ENCODE assay signal across 9 mouse cellular contexts in the genomic region with DNA sequence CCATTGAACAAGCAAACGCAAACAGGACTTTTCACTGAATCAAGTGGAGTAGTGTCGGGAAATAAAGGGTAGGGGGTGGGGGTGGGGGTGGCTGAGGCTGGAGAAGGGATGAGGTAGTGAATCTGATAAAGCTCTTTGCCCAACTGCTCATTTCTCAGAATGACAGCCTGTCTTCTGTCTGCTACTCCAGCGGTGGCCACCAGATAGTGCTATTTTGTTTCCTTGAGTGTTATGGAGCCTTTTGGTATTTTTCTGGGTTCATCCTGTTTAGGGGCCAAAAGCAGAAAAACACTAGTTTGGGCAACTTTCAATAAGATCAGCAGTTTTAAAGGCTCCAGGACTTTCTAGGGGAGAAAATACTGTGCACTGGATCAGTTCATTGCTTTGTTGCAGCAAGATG. TPM values are rescaled to one million over a fixed set of nuclear protein-coding genes. Genes with fewer than 3 reads are reported as not detected.
DNase-seq lines count a peak whose midpoint lies in the region; ATAC-seq lines count a peak whose summit lies in the region.
"Had no signal": no experiment of that assay in that cellular context is flagged by ENCODE, and none has a peak within 500 bp of the region (broad histone marks: within the 10 kb centered on the region; RNA-seq: fewer than 3 reads in every experiment).

No protein-coding gene starts in this region.

- 12% methylated on average over 3 of the region's 3 CpGs for WGBS in intestine, embryonic 14.5 days
- WGBS in intestine, embryonic 16.5 days: 5% methylated on average over 3 of the region's 3 CpGs
- 7% methylated on average over 3 of the region's 3 CpGs for WGBS in hindbrain, embryonic 11.5 days

- H3K36me3 ChIP-seq in intestine, embryonic 14.5 days (ENCODE audit: control insufficient read depth, insufficient read depth, low read length): peaks cover 28% of the 10 kb centered on the region
- no peaks in the 10 kb centered on the region for H3K36me3 ChIP-seq in intestine, embryonic 16.5 days (ENCODE audit: control insufficient read depth, insufficient read depth, low read length)
- H3K36me3 ChIP-seq in hindbrain, embryonic 11.5 days (ENCODE audit: control insufficient read depth, insufficient read depth, low read length): peaks cover 6% of the 10 kb centered on the region; the same call in 1 of the 2 replicates

- no peaks in the 10 kb centered on the region for H3K27me3 ChIP-seq in intestine, embryonic 14.5 days (replicated peaks; ENCODE audit: control insufficient read depth, insufficient read depth, low read length)
- no peaks in the 10 kb centered on the region for H3K27me3 ChIP-seq in intestine, embryonic 16.5 days (replicated peaks; ENCODE audit: control insufficient read depth, insufficient read depth, low read length)
- H3K27me3 ChIP-seq in hindbrain, embryonic 11.5 days (ENCODE audit: control insufficient read depth, insufficient read depth, low read length): no peaks in the 10 kb centered on the region

- no peaks in the 10 kb centered on the region for H3K4me1 ChIP-seq in intestine, embryonic 14.5 days (replicated peaks; ENCODE audit: control insufficient read depth, insufficient read depth, low read length)
- peaks cover 3% of the 10 kb centered on the region; the same call in 1 of the 2 replicates for H3K4me1 ChIP-seq in intestine, embryonic 16.5 days (ENCODE audit: control insufficient read depth, insufficient read depth, low read length)
- H3K4me1 ChIP-seq in hindbrain, embryonic 11.5 days (replicated peaks; ENCODE audit: control insufficient read depth, insufficient read depth, low read length): no peaks in the 10 kb centered on the region

- no peak for DNase-seq in intestine, embryonic 14.5 days (ENCODE audit: low spot score)
- peak; percentile 26 for DNase-seq in CD4-positive helper T cell, adult 2 months (ENCODE audit: low read depth, low spot score)
- peak; percentile 42 for DNase-seq in ZHBTc4 (ENCODE audit: low read depth, low spot score)
- DNase-seq in hindbrain, embryonic 11.5 days (ENCODE audit: low spot score): peak; percentile 50
- DNase-seq in thymus, postnatal 14 days: peak; percentile 53
- DNase-seq in frontal cortex, postnatal 25 days (ENCODE audit: low spot score in 2 of 2): no peak

- no peaks in the 10 kb centered on the region for H3K9me3 ChIP-seq in intestine, embryonic 14.5 days (ENCODE audit: control insufficient read depth, low read length)
- H3K9me3 ChIP-seq in intestine, embryonic 16.5 days (ENCODE audit: control insufficient read depth, low read length): no peaks in the 10 kb centered on the region
- no peaks in the 10 kb centered on the region for H3K9me3 ChIP-seq in hindbrain, embryonic 11.5 days (ENCODE audit: control insufficient read depth, low read length)
- H3K9me3 ChIP-seq: heart, embryonic 15.5 days had no signal

- no peak overlapping the region for H3K4me3 ChIP-seq in intestine, embryonic 14.5 days (ENCODE audit: low read depth, low read length)
- H3K4me3 ChIP-seq in intestine, embryonic 16.5 days (ENCODE audit: low read length): no peak overlapping the region
- H3K4me3 ChIP-seq in hindbrain, embryonic 11.5 days (ENCODE audit: low read depth, low read length): no peak overlapping the region
- H3K4me3 ChIP-seq: heart, embryonic 15.5 days had no signal

- H3K4me2 ChIP-seq in intestine, embryonic 14.5 days (ENCODE audit: low read length): no peak overlapping the region
- no peak overlapping the region for H3K4me2 ChIP-seq in intestine, embryonic 16.5 days (ENCODE audit: low read depth, low read length)
- H3K4me2 ChIP-seq in hindbrain, embryonic 11.5 days (replicated peaks; ENCODE audit: low read depth, low read length): no peak overlapping the region
- H3K4me2 ChIP-seq: heart, embryonic 15.5 days had no signal

- no peak overlapping the region for H3K27ac ChIP-seq in intestine, embryonic 14.5 days (ENCODE audit: low read depth)
- no peak overlapping the region for H3K27ac ChIP-seq in intestine, embryonic 16.5 days (ENCODE audit: low read length)
- no peak overlapping the region for H3K27ac ChIP-seq in hindbrain, embryonic 11.5 days (ENCODE audit: low read depth, low read length)
- H3K27ac ChIP-seq: heart, embryonic 15.5 days had no signal

- ATAC-seq in intestine, embryonic 14.5 days (replicated peaks; ENCODE audit: low FRiP score, low TSS enrichment, low read depth): 0 out of 2 replicates have a peak, but pooled peaks have one; percentile 9
- ATAC-seq in intestine, embryonic 16.5 days: no peak
- peak; percentile 48 for ATAC-seq in hindbrain, embryonic 11.5 days (ENCODE audit: low FRiP score)
- ATAC-seq in megakaryocyte, adult 5-6 weeks (ENCODE audit: poor library complexity, severe bottlenecking): peak; percentile 49; the same call in 1 of the 2 replicates

- H3K9ac ChIP-seq in intestine, embryonic 14.5 days (ENCODE audit: low read length): no peak overlapping the region
- no peak overlapping the region for H3K9ac ChIP-seq in intestine, embryonic 16.5 days (ENCODE audit: low read depth, low read length)
- H3K9ac ChIP-seq in hindbrain, embryonic 11.5 days (ENCODE audit: low read depth, low read length): no peak overlapping the region
- H3K9ac ChIP-seq: heart, embryonic 15.5 days had no signal

RNA-seq across cellular contexts. Expression of gene Syt2, which starts 9.8 kb away (rescaled TPM):
- 2.1 and 2.9 TPM in 2 replicates for polyA plus RNA-seq in intestine, embryonic 14.5 days (2014; fragmentation: Nextera tagmentation; extraction: Ambion mirVana)
- 1.1 and 1.4 TPM in 2 replicates for polyA plus RNA-seq in intestine, embryonic 16.5 days (2015; fragmentation: Nextera tagmentation; extraction: Ambion mirVana)
- polyA plus RNA-seq in hindbrain, embryonic 11.5 days (2014; fragmentation: Nextera tagmentation; extraction: Ambion mirVana): 3.0 and 4.1 TPM in 2 replicates
- not detected in 2 replicates for total RNA-seq in megakaryocyte, adult 5-6 weeks (2015)
- total RNA-seq in megakaryocyte, adult 5-6 weeks (2017): not detected in 2 replicates

Comparison
In these comparisons a context has a peak if more than half of its experiments do, and no peak if none do; other contexts are left out.
1. DNase-seq: peak in CD4-positive helper T cell, adult 2 months (single experiment), ZHBTc4 (single experiment), hindbrain, embryonic 11.5 days (single experiment) and thymus, postnatal 14 days (single experiment); none in intestine, embryonic 14.5 days (single experiment) and frontal cortex, postnatal 25 days (0 of 2).